Mouse (Mus musculus) liver, embryonic 12.5 days (tissue): ENCODE results near the gene Thbs4. TPM values are rescaled to one million over a fixed set of nuclear protein-coding genes. Genes with fewer than 3 reads are reported as not detected.
"Not testable (repeated sequence)": the region's sequence is repeated elsewhere in the genome, so short reads cannot be mapped to it uniquely, and the experiment has no call there.

Source experiments
- ATAC-seq: fragments of 200-750 bp; cut with Nextera tagmentation; 2 replicates; pipeline ENCODE4 v1.8.0; 2017; ENCODE audit warnings: moderate number of reproducible peaks, mild to moderate bottlenecking, moderate library complexity
- H3K27ac ChIP-seq: fragments of 300-500 bp; sonication (generic); 2 replicates; pipeline ENCODE4 v1.5.1; 2016; ENCODE audit warnings: mild to moderate bottlenecking
- H3K27me3 ChIP-seq: fragments of 300-500 bp; sonication (generic); replicated peaks from 2 replicates; pipeline ENCODE4 v1.6.1; 2016; ENCODE audit warnings: mild to moderate bottlenecking, moderate library complexity
- H3K36me3 ChIP-seq: fragments of 300-500 bp; sonication (generic); 2 replicates; pipeline ENCODE4 v1.6.1; 2016; ENCODE audit warnings: mild to moderate bottlenecking, moderate library complexity
- H3K4me1 ChIP-seq: fragments of 300-500 bp; sonication (generic); 2 replicates; pipeline ENCODE4 v1.6.1; 2016
- H3K4me2 ChIP-seq: fragments of 300-500 bp; sonication (generic); 2 replicates; pipeline ENCODE4 v1.6.1; 2016; ENCODE audit warnings: mild to moderate bottlenecking, moderate library complexity
- H3K4me3 ChIP-seq: fragments of 300-500 bp; sonication (generic); 2 replicates; pipeline ENCODE4 v1.5.1; 2016; ENCODE audit warnings: mild to moderate bottlenecking, moderate library complexity
- H3K9ac ChIP-seq: fragments of 300-500 bp; sonication (generic); 2 replicates; pipeline ENCODE4 v1.6.1; 2016; ENCODE audit warnings: mild to moderate bottlenecking, moderate library complexity
- H3K9me3 ChIP-seq: fragments of 300-500 bp; sonication (generic); replicated peaks from 2 replicates; pipeline ENCODE4 v1.6.1; 2016; ENCODE audit warnings: mild to moderate bottlenecking, moderate library complexity
- WGBS: fragments of 180-500 bp; shearing (Covaris S2); methylation state at CpG from one replicate; pipeline ENCODE4 v1.1.7; 2016; ENCODE audit not compliant: insufficient replicate concordance; 5-methylcytosine and 5-hydroxymethylcytosine counted together
- polyA plus RNA-seq: library from polyadenylated mRNA; unstranded; fragments of >200 nt; fragmentation: Nextera tagmentation; extraction: Ambion mirVana; gene quantifications from 2 replicates; pipeline ENCODE4 v1.2.1, GENCODE M21; 2016

Gene Thbs4
- 0.13 and 0.17 TPM in 2 replicates for polyA plus RNA-seq

DNA sequence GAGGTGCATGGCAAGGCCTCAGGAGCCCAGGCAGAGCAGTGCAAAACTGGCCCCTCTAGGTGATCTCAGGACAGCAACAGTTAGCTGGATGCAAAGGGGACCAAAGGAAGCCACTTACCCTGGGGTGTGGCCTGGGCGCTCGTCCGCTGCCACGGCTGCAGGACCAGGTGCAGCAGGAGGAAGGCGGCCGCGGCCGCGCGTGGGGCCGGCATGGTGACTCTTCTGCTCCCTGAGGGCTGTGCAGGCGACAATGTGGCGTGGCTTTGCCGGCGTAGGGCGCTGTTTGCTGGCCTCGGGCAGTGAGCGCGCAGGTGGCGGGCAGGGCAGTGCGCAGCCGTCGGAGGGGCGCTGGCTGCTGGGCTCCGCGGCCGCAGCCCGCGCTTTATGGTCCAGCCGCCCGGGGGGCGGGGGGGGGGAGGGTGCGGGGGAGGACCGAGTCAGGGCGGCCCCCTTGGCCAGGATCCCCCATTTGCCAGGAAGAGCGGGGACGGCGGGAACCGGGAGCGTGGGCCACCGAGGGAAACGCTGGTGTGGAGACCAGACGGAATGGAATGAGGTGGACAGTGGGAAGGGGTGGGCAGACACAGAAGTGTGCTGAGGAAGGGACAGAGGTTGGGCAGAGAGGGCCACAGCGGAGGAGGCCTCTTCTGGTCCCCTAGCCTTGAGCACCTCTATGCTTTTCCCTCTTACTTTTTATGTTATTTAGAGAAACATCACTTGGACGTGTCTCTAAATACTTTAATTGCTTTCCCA lies at the start of gene Thbs4:
TSS of gene Thbs4 (minus strand) at position 357 of the 753 bp plus-strand sequence.
- 11% methylated on average over 43 of the region's 45 CpGs for WGBS
- H3K9me3 ChIP-seq = no peaks in the 10 kb centered on the region
- H3K4me2 ChIP-seq = peak within 1 kb of the TSS; percentile 55
- no peak within 1 kb of the TSS; the same call in 1 of the 2 replicates for H3K9ac ChIP-seq
- H3K4me3 ChIP-seq = peak within 1 kb of the TSS; percentile 27
- no peaks in the 10 kb centered on the region for H3K4me1 ChIP-seq
- no peak for ATAC-seq
- H3K27me3 ChIP-seq = peaks cover 53% of the 10 kb centered on the region
- no peaks in the 10 kb centered on the region for H3K36me3 ChIP-seq
- no peak within 1 kb of the TSS for H3K27ac ChIP-seq

DNA sequence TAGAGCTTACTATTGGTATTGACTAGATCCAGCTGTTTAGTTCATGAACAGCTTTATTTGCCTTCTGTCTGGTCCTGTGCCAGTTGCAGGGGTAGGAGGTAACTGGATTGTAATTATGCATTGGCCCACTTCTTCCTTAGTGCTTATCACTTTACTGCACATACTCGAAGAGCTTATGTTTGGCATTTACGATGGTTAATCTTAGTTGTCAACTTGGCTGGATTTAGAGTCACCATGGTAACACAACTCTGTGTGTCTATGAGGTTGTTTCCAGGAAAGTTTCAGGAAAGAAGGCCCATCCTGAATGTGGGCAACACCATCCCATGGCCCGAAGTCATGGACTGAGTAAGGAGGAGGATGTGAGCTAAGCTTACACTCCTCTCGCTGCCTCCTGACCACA lies 38.5 kb upstream of the Thbs4 start:
- Histone ChIP-seq H3K4me3 (no peak overlapping the region), H3K4me1 (no peaks in the 10 kb centered on the region), H3K9me3 (no peaks in the 10 kb centered on the region), H3K27me3 (no peaks in the 10 kb centered on the region; the same call in 1 of the 2 replicates), H3K36me3 (no peaks in the 10 kb centered on the region), H3K4me2 (no peak overlapping the region), H3K27ac (no peak overlapping the region), H3K9ac (no peak overlapping the region)
- WGBS = 76% methylated on average over 4 of the region's 4 CpGs
- ATAC-seq = no peak

DNA sequence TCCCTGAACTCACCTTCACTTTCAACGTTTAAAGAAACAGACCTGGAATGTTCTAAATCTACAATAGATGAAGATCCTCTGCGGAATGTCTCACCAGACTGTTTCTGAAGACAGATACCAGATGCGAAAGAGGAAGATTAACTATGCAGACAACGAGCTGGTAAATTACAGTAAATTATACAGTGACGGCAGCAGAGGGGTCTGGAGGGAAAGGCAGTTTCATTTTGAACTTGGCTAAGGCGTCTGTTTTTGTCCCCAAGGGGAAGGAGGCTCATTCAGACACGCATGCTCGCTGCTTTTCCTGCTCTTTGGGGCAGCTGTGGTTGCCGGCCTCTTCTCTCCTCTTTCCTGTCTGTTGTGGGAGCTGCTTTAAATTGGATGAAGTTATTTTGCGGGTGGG lies 34.2 kb upstream of the Thbs4 start:
- Histone ChIP-seq H3K27ac (no peak overlapping the region), H3K36me3 (no peaks in the 10 kb centered on the region), H3K4me2 (no peak overlapping the region), H3K27me3 (no peaks in the 10 kb centered on the region; the same call in 1 of the 2 replicates), H3K9ac (no peak overlapping the region), H3K9me3 (no peaks in the 10 kb centered on the region), H3K4me1 (no peaks in the 10 kb centered on the region), H3K4me3 (no peak overlapping the region)
- WGBS = 32% methylated on average over 10 of the region's 10 CpGs
- no peak for ATAC-seq

DNA sequence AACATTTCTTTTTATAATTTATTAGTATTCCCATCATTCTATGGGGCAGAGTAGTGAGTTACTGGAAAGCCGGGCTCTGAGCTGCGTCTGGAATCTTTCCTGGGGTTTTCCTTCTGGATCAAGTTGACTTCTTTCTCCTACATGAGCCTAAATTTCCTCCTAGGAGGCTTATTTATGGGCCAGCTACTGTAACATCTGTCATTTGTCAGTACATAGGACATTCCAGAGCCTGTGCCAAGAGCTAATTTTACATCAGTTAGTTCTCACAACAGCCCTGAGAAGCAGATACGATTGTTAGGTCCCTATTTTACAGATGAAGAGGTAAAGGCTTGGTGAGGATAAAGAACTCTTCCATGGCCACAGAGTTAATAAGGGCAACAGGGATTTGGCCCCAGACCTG lies 22.7 kb upstream of the Thbs4 start:
- Histone ChIP-seq H3K36me3 (no peaks in the 10 kb centered on the region), H3K9me3 (no peaks in the 10 kb centered on the region), H3K27ac (no peak overlapping the region), H3K4me3 (no peak overlapping the region), H3K27me3 (no peaks in the 10 kb centered on the region; the same call in 1 of the 2 replicates), H3K9ac (no peak overlapping the region), H3K4me1 (no peaks in the 10 kb centered on the region), H3K4me2 (no peak overlapping the region)
- no peak for ATAC-seq
- 77% methylated on average over 3 of the region's 3 CpGs for WGBS

DNA sequence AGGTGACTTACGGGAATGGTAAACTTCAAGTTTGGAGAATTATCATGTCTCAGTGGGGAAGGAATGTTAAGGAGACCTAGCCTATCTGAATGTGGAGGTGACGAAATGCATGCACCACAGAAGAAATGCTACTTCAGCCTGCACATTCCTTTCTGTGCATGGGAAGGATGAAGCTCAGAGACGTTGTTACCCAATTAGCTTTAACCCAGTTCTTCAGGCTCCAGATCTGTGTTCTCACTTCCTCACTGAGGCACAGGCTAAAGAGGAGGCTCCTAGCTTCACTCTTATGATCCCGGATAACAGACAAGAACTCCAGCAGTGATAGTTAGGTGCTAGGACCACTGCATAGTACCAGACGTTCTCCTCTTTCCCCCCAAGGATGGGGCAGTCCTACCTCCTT lies 21.7 kb upstream of the Thbs4 start:
- Histone ChIP-seq H3K36me3 (no peaks in the 10 kb centered on the region), H3K27ac (no peak overlapping the region), H3K4me2 (no peak overlapping the region), H3K4me1 (no peaks in the 10 kb centered on the region), H3K27me3 (no peaks in the 10 kb centered on the region), H3K9me3 (no peaks in the 10 kb centered on the region), H3K4me3 (no peak overlapping the region), H3K9ac (no peak overlapping the region)
- no peak for ATAC-seq
- WGBS = 64% methylated on average over 5 of the region's 5 CpGs

DNA sequence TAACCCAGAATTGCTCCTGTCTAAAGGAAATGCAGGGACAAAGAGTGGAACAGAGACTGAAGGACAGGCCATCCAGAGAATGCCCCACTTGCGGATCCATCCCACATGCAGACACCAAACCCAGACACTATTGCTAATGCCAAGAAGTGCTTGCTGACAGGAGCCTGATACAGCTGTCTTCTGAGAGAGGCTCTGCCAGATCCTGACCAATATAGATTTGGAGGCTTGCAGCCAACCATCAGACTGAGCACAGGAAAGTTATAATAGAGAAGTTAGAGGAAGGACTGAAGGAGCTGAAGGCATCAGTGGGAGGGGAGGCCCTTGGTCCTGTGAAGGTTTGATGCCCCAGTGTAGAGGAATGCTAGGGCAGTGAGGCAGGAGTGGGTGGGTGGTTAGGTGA lies 16.0 kb upstream of the Thbs4 start:
- not testable (repeated sequence) for H3K9ac ChIP-seq, ATAC-seq

DNA sequence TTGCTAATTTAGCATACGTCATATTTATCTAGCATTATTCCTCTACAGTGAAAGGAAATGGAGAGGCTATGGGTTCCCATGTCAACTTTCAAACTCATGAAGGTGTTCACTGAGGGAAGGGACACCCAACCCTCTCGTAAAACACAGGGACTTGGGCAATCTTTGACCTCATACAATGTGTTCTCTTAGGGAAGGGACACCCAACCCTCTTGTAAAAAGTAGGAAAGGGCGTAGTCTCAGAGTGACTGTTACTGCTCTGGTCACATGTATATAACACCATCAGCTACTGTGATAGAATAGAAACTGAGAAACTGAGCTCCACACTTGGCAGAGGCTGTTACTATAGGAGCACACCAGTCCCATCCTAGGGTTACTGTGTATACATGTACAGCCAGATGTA lies 13.2 kb upstream of the Thbs4 start:
- Histone ChIP-seq H3K9me3 (no peaks in the 10 kb centered on the region), H3K4me1 (no peaks in the 10 kb centered on the region), H3K27ac (no peak overlapping the region), H3K9ac (no peak overlapping the region), H3K4me3 (no peak overlapping the region), H3K27me3 (no peaks in the 10 kb centered on the region), H3K36me3 (no peaks in the 10 kb centered on the region), H3K4me2 (no peak overlapping the region)
- WGBS = 69% methylated on average over 3 of the region's 3 CpGs
- ATAC-seq = no peak

More for the DNA sequence above, 16.0 kb upstream of the Thbs4 start:
- WGBS = 82% methylated on average over 1 of the region's 1 CpGs
- H3K9me3 ChIP-seq, H3K4me1 ChIP-seq, H3K4me3 ChIP-seq, H3K4me2 ChIP-seq, H3K27me3 ChIP-seq, H3K36me3 ChIP-seq, H3K27ac ChIP-seq: not testable (repeated sequence)

DNA sequence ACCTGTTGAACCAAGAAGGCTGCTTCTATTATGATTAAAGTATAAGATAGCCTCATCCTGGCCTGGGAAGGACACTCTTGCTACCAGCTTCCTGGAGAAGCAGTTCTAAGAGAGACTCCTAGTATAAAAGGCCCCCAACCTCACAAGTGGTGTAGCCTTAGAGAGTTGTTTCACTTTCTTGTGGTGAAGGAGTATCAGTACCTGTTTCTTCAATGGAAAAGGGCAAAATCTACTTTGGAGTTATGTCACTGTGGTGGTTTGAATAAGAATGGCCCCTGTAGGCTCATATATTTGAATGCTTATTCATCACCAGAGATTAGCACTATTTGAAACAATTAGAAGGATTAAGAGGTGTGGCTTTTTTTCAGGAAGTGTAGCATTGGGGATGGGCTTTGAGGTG lies 12.2 kb upstream of the Thbs4 start:
- ATAC-seq = no peak
- H3K4me1 ChIP-seq = no peaks in the 10 kb centered on the region
- no peak overlapping the region for H3K4me2 ChIP-seq
- H3K9ac ChIP-seq = no peak overlapping the region
- no peak overlapping the region for H3K4me3 ChIP-seq
- H3K36me3 ChIP-seq = no peaks in the 10 kb centered on the region
- H3K27ac ChIP-seq = no peak overlapping the region
- peaks cover 7% of the 10 kb centered on the region; the same call in 1 of the 2 replicates for H3K27me3 ChIP-seq
- no peaks in the 10 kb centered on the region for H3K9me3 ChIP-seq

DNA sequence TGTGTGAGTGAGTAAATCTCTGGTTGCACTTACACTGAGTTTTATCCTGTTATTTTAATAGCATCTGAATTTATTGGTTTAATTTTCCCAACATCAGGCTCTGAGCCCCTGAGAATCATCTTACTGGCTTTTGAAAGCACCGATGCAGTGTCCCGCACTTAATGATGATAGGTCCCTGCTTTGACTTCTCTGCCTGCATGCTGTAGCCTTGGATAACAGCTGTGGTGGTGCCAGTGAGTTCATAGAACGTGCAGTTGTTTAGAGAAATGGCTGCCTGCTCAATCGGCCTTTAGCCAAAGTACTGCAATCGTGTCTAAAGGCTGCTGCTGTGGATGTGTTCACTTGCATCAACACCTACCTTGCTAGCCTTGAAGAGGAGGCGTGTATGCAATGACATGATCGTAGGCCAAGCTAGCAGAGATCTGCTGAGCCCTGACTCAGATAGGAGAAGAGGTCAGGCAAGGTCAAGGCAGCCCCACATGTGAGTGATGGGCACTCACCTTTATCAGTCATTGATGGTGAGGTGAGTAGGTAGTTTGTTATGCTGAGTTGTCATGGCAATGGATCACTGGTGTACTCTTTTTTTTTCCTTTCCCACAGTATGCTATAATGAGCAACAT lies 4.8 kb upstream of the Thbs4 start:
- H3K27ac ChIP-seq = no peak overlapping the region
- no peaks in the 10 kb centered on the region for H3K36me3 ChIP-seq
- no peaks in the 10 kb centered on the region for H3K9me3 ChIP-seq
- ATAC-seq = no peak
- H3K4me1 ChIP-seq = no peaks in the 10 kb centered on the region
- peaks cover 33% of the 10 kb centered on the region for H3K27me3 ChIP-seq
- H3K4me3 ChIP-seq = no peak overlapping the region
- WGBS = 53% methylated on average over 7 of the region's 7 CpGs
- no peak overlapping the region for H3K4me2 ChIP-seq
- no peak overlapping the region for H3K9ac ChIP-seq

DNA sequence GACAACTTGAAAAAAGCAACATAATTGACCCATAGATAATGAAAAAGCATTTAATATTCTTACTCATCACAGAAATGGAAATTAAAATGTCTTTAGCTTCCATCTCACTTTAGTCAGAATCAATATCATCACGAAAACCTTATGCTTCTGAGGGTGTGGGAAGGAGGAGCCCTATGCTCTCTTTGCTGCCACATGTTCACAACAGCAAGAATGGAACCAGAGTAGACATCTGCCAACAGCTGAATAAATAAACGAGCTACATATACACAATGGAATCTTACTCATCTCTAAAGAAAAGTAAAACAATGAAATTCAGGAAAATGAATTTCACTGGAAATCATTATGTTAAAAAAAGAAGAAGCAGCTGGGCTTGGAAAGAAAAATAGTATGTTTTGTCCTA lies 4.2 kb upstream of the Thbs4 start:
- Histone ChIP-seq H3K4me3 (no peak overlapping the region), H3K4me1 (no peaks in the 10 kb centered on the region), H3K4me2 (no peak overlapping the region), H3K36me3 (no peaks in the 10 kb centered on the region), H3K27me3 (peaks cover 39% of the 10 kb centered on the region), H3K27ac (no peak overlapping the region), H3K9me3 (no peaks in the 10 kb centered on the region), H3K9ac (no peak overlapping the region)
- no peak for ATAC-seq
- 45% methylated on average over 2 of the region's 2 CpGs for WGBS

DNA sequence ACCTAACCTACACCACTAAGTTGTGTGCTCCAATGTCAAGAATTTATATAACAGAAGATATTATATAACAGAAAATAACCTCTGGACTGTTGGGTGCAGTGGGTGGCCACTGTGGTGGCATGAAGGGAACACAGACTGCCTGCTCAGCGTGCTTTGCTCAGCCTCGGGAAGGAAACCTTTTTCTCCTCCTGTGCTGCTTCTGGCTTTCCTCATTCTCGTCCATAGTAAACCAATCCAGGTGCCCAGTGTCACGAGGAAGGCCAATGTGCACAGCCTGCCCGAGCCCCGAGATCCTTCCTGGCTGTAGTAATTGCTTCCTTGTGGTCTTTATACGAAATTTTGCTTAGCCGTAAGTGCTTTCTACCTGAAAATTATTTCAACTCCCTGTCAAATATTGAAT lies 982 bp downstream of the Thbs4 start:
- WGBS = 56% methylated on average over 8 of the region's 8 CpGs
- Histone ChIP-seq H3K27me3 (peaks cover 53% of the 10 kb centered on the region), H3K9me3 (no peaks in the 10 kb centered on the region), H3K27ac (no peak overlapping the region), H3K4me1 (no peaks in the 10 kb centered on the region), H3K4me2 (no peak overlapping the region), H3K36me3 (no peaks in the 10 kb centered on the region), H3K4me3 (no peak overlapping the region), H3K9ac (no peak overlapping the region)
- no peak for ATAC-seq

DNA sequence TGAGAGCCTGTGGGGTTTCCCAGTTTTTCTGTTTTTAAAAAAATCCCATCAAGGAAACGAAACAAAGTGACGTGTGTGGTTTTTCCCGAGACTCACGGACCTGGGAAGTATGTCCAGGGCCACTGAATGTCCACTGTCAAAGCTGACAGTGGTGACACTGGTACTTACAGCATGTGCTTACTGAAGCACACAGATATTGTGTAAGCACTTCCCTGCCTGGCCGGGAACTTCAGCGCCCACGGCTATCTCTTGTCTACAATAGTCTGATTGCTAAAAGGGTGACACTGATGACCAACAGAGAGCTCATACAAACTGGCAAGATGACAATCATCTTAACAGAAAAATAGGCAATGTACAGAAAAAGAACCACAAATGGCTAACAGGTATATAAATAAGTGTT lies 3.1 kb downstream of the Thbs4 start:
- 61% methylated on average over 7 of the region's 7 CpGs for WGBS

More for the DNA sequence above, 3.1 kb downstream of the Thbs4 start:
- no peaks in the 10 kb centered on the region for H3K9me3 ChIP-seq
- H3K27ac ChIP-seq = no peak overlapping the region
- peaks cover 47% of the 10 kb centered on the region for H3K27me3 ChIP-seq
- H3K36me3 ChIP-seq = no peaks in the 10 kb centered on the region
- H3K4me3 ChIP-seq = no peak overlapping the region
- H3K4me2 ChIP-seq = no peak overlapping the region
- no peak overlapping the region for H3K9ac ChIP-seq
- no peaks in the 10 kb centered on the region for H3K4me1 ChIP-seq
- ATAC-seq = no peak
